ENCODE assay signal across 20 mouse cellular contexts in genomic region chr2:102947846-102948480, GRCm38 (mm10). TPM values are rescaled to one million over a fixed set of nuclear protein-coding genes. Genes with fewer than 3 reads are reported as not detected.
DNase-seq lines count a peak whose midpoint lies in the region; ATAC-seq lines count a peak whose summit lies in the region.
"Had no signal": no experiment of that assay in that cellular context is flagged by ENCODE, and none has a peak within 500 bp of the region (broad histone marks: within the 10 kb centered on the region; RNA-seq: fewer than 3 reads in every experiment).

No protein-coding gene starts in this region.

- peak; percentile 65 for DNase-seq in heart, adult 11 months
- DNase-seq in heart, postnatal 25 days (ENCODE audit: low spot score), result no peak
- peak; percentile 2 for DNase-seq in MEL-GATA-1-ER (ENCODE audit: extremely low read depth, low read depth)
- DNase-seq in induced T-regulatory cell, adult 2 months (ENCODE audit: low read depth), result peak; percentile 69
- no peak for DNase-seq in heart, postnatal 36 days
- no peak for DNase-seq in hindbrain, embryonic 14.5 days (ENCODE audit: low spot score)
- DNase-seq: adrenal gland, postnatal 36 days; cerebellum, adult 18-20 months; gastrocnemius, postnatal 25 days; lung, postnatal 10 days; midbrain, embryonic 14.5 days; thymus, postnatal 14 days had no signal

- no peaks in the 10 kb centered on the region for H3K9me3 ChIP-seq in hindbrain, embryonic 14.5 days (ENCODE audit: control insufficient read depth, low read length)
- no peaks in the 10 kb centered on the region for H3K9me3 ChIP-seq in kidney, embryonic 14.5 days (ENCODE audit: control insufficient read depth, low read length)
- H3K9me3 ChIP-seq: forebrain, embryonic 15.5 days; hindbrain, embryonic 12.5 days; megakaryocyte, embryonic 14.5 days had no signal

- ATAC-seq in hindbrain, embryonic 14.5 days (ENCODE audit: low FRiP score), result no peak
- ATAC-seq in monocyte, adult 5-6 weeks (replicated peaks; ENCODE audit: insufficient number of reproducible peaks, low FRiP score, low TSS enrichment, poor library complexity, severe bottlenecking), result no peak
- no peak for ATAC-seq in kidney, embryonic 14.5 days (ENCODE audit: low FRiP score, low TSS enrichment)
- ATAC-seq: forebrain, embryonic 15.5 days; intestine, embryonic 16.5 days had no signal

- no peak overlapping the region for H3K4me2 ChIP-seq in hindbrain, embryonic 14.5 days (replicated peaks)
- H3K4me2 ChIP-seq in kidney, embryonic 14.5 days (replicated peaks; ENCODE audit: low read depth, low read length), result no peak overlapping the region
- H3K4me2 ChIP-seq: forebrain, embryonic 15.5 days; hindbrain, embryonic 12.5 days had no signal

- no peak overlapping the region for H3K4me3 ChIP-seq in hindbrain, embryonic 14.5 days (replicated peaks; ENCODE audit: low read length)
- H3K4me3 ChIP-seq in kidney, embryonic 14.5 days (ENCODE audit: low read length), result no peak overlapping the region
- H3K4me3 ChIP-seq: forebrain, embryonic 15.5 days; hindbrain, embryonic 12.5 days; megakaryocyte, embryonic 14.5 days had no signal

- intact Hi-C loops in heart, postnatal 25 days (cut with DNase I), result no loop called here
- intact Hi-C loops in heart, postnatal 36 days (cut with DNase I), result no loop called here

- WGBS in hindbrain, embryonic 14.5 days, result 94% methylated on average over 5 of the region's 5 CpGs
- 93% methylated on average over 5 of the region's 5 CpGs for WGBS in kidney, embryonic 14.5 days

- H3K27ac ChIP-seq in hindbrain, embryonic 14.5 days, result no peak overlapping the region
- H3K27ac ChIP-seq in kidney, embryonic 14.5 days (ENCODE audit: low read depth, low read length), result no peak overlapping the region
- H3K27ac ChIP-seq: forebrain, embryonic 15.5 days; hindbrain, embryonic 12.5 days; kidney, postnatal 0 days; stomach, postnatal 0 days had no signal

- H3K9ac ChIP-seq in hindbrain, embryonic 14.5 days, result no peak overlapping the region
- no peak overlapping the region for H3K9ac ChIP-seq in kidney, embryonic 14.5 days (ENCODE audit: low read depth, low read length)
- H3K9ac ChIP-seq: forebrain, embryonic 15.5 days; hindbrain, embryonic 12.5 days had no signal

- no peaks in the 10 kb centered on the region for H3K27me3 ChIP-seq in hindbrain, embryonic 14.5 days (ENCODE audit: control insufficient read depth, insufficient read depth, low read length)
- H3K27me3 ChIP-seq in kidney, embryonic 14.5 days (ENCODE audit: control insufficient read depth, insufficient read depth, low read length), result no peaks in the 10 kb centered on the region
- H3K27me3 ChIP-seq: forebrain, embryonic 15.5 days; hindbrain, embryonic 12.5 days had no signal

- 0 out of 2 replicates have a peak, but pooled peaks cover 13% of the 10 kb centered on the region for H3K4me1 ChIP-seq in hindbrain, embryonic 14.5 days (replicated peaks; ENCODE audit: control insufficient read depth, insufficient read depth, low read length)
- H3K4me1 ChIP-seq in kidney, embryonic 14.5 days (ENCODE audit: control insufficient read depth, insufficient read depth, low read length), result no peaks in the 10 kb centered on the region

- H3K36me3 ChIP-seq in hindbrain, embryonic 14.5 days (replicated peaks; ENCODE audit: control insufficient read depth, insufficient read depth), result no peaks in the 10 kb centered on the region
- H3K36me3 ChIP-seq in kidney, embryonic 14.5 days (ENCODE audit: control insufficient read depth, insufficient read depth, low read length), result no peaks in the 10 kb centered on the region
- H3K36me3 ChIP-seq: forebrain, embryonic 15.5 days; hindbrain, embryonic 12.5 days had no signal

RNA-seq across cellular contexts. Expression of gene Cd44, which starts 46.5 kb away (rescaled TPM):
- total RNA-seq in heart, postnatal 25 days (2021), result 10 to 100 TPM in 1 of 2 experiments, 1 to 10 TPM in 1; 9.9 to 11.6 TPM
- total RNA-seq in heart, postnatal 36 days (2021), result 10 to 100 TPM; 10.2 to 11.3 TPM
- 4.7 and 5.2 TPM in 2 replicates for polyA plus RNA-seq in hindbrain, embryonic 14.5 days (2014; fragmentation: Nextera tagmentation; extraction: Ambion mirVana)
- 371 to 440 TPM (median 391 TPM) in 3 replicates for total RNA-seq in monocyte, adult 5-6 weeks (2017)
- polyA plus RNA-seq in kidney, embryonic 14.5 days (2014; fragmentation: Nextera tagmentation; extraction: Ambion mirVana), result 3.2 and 4.0 TPM in 2 replicates

Comparison
In these comparisons a context has a peak if more than half of its experiments do, and no peak if none do; other contexts are left out.
1. DNase-seq: peak in heart, adult 11 months (single experiment), MEL-GATA-1-ER (single experiment) and induced T-regulatory cell, adult 2 months (single experiment); none in heart, postnatal 25 days (single experiment), heart, postnatal 36 days (0 of 2) and hindbrain, embryonic 14.5 days (single experiment).
2. RNA of gene Cd44, which starts 46.5 kb away (total RNA-seq): 371 to 440 TPM in monocyte, adult 5-6 weeks; 9.9 to 11.6 TPM in heart, postnatal 25 days and 10.2 to 11.3 TPM in heart, postnatal 36 days; every median in the first group is over 10 times any median in the second.